Comparison of ENCODE assay signal across 14 mouse cellular contexts in genomic region chr3:38145444-38145843, GRCm38 (mm10).
A peak's percentile ranks its signal among the peaks of the same experiment; 100 is the strongest.
DNase-seq lines count a peak whose midpoint lies in the region; TF ChIP-seq lines count a peak whose summit lies in the region.
"Had no signal": no experiment of that assay in that cellular context is flagged by ENCODE, and none has a peak within 500 bp of the region (broad histone marks: within the 10 kb centered on the region; RNA-seq: fewer than 3 reads in every experiment).

No protein-coding gene starts in this region.

- no peaks in the 10 kb centered on the region for H3K27me3 ChIP-seq in kidney, adult 2 months (replicated peaks; ENCODE audit: control insufficient read depth, insufficient read depth, low read length)
- H3K27me3 ChIP-seq: megakaryocyte, embryonic 14.5 days had no signal

- TF ChIP-seq CTCF in kidney, adult 2 months (conservative IDR thresholded peaks at IDR 0.05; ENCODE audit: insufficient read depth, insufficient read length, low read depth, low read length): no peak

- peak; percentile 15 for DNase-seq in adrenal gland, adult 2 months
- no peak for DNase-seq in adrenal gland, postnatal 4 days (ENCODE audit: low spot score in 2 of 2)
- peak; percentile 44 for DNase-seq in kidney, adult 2 months
- DNase-seq in kidney, postnatal 36 days: no peak
- DNase-seq in urinary bladder, postnatal 14 days (ENCODE audit: low spot score): peak; percentile 40
- DNase-seq in urinary bladder, postnatal 10 days (ENCODE audit: low spot score): no peak
- DNase-seq in lung, postnatal 4 days: peak; percentile 49 to 81
- no peak for DNase-seq in left cerebral cortex, postnatal 25 days (ENCODE audit: low spot score in 2 of 2)
- DNase-seq: adrenal gland, postnatal 36 days; cerebellum, adult 11-12 months; liver had no signal

- TF ChIP-seq POLR2A in kidney, adult 2 months (IDR thresholded peaks at IDR 0.05; ENCODE audit: low read depth, low read length): no peak

- no peaks in the 10 kb centered on the region for H3K36me3 ChIP-seq in kidney, adult 2 months (ENCODE audit: control insufficient read depth, insufficient read depth, low read length)

- H3K27ac ChIP-seq in kidney, adult 2 months (ENCODE audit: insufficient read depth, low read depth, low read length): no peak overlapping the region
- H3K27ac ChIP-seq: stomach, postnatal 0 days had no signal

- WGBS in kidney, adult 2 months: 64% methylated on average over 2 of the region's 2 CpGs

- no peak overlapping the region for H3K4me3 ChIP-seq in kidney, adult 2 months (ENCODE audit: insufficient read depth, low read depth, low read length)
- H3K4me3 ChIP-seq: erythroblast, embryonic 14.5 days; megakaryocyte, embryonic 14.5 days had no signal

- peaks cover 20% of the 10 kb centered on the region for H3K4me1 ChIP-seq in kidney, adult 2 months (ENCODE audit: control insufficient read depth, insufficient read depth, low read length)

- intact Hi-C loops in left cerebral cortex, postnatal 25 days (cut with DNase I): no loop called here

Comparison
In these comparisons a context has a peak if more than half of its experiments do, and no peak if none do; other contexts are left out.
1. DNase-seq: peak in adrenal gland, adult 2 months (single experiment), kidney, adult 2 months (single experiment), urinary bladder, postnatal 14 days (single experiment) and lung, postnatal 4 days (2 of 2); none in adrenal gland, postnatal 4 days (0 of 2), kidney, postnatal 36 days (0 of 2), urinary bladder, postnatal 10 days (single experiment) and left cerebral cortex, postnatal 25 days (0 of 2).